Mouse (Mus musculus) testis, adult 10 weeks (tissue): ENCODE measurements around the gene Defa34. TPM values are rescaled to one million over a fixed set of nuclear protein-coding genes. Genes with fewer than 3 reads are reported as not detected.

Experiments
- polyA plus RNA-seq: library from polyadenylated mRNA; stranded (reverse); fragments of 350-450 nt; fragmentation: Illumina TruSeq; extraction: RNeasy Lipid Tissue Mini Kit (QIAGEN cat#74804); gene quantifications from one replicate; pipeline ENCODE4 v1.2.3, GENCODE M21; 2014; ENCODE audit warnings: low read depth, low replicate concordance

Defa34 gene
- polyA plus RNA-seq: not detected

DNA sequence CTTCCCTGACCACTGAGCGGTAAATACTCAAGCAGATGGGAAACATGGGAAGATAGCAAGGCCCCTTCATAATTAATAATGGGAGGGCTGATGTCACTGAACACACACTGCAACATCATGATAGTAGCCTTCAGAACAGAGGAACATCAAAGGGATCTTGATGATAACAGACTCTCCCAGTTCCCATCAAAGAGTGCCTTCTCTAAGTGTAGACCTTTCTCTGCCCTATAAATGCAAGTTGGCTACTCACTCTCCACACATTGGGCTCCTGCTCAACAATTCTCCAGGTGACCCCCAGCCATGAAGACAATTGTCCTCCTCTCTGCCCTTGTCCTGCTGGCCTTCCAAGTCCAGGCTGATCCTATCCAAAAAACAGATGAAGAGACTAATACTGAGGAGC is at the start of gene Defa34:
Gene Defa34 (plus strand): TSS at position 301 of the 400 bp plus-strand sequence.

DNA sequence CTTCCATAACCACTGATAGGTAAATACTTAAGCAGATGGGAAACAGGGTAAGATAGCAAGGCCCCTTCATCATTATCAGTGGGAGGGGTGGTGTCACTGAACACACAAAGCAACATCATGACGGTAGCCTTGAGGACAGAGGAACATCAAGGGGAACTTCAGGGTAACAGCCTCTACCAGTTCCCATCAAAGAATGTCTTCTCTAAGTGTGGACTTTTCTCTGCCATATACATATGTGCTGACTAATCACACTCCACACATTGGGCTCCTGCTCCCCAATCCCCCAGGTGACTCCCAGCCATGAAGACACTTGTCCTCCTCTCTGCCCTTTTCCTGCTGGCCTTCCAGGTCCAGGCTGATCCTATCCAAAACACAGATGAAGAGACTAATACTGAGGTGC is 47.7 kb upstream of the Defa34 start, which contains the start of gene Defa26:
Gene Defa26 (plus strand): TSS at position 301 of the 400 bp plus-strand sequence.

DNA sequence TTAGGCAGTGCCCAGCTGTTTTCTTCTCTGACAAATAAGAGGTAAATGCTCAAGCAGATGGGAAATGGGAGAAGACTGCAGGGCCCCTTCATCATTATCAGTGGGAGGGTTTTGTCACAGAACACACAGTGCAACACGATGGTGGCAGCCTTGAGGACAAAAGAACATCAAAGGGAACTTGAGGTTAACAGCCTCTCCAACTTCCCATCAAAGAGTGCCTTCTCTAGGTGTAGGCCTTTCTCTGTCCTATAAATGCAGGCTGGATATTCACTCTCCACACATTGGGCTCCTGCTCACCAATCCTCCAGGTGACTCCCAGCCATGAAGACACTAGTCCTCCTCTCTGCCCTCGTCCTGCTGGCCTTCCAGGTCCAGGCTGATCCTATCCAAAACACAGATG is 10.1 kb upstream of the Defa34 start, which contains the start of gene Defa17:
Gene Defa17 (plus strand): TSS at position 301 of the 400 bp plus-strand sequence.

DNA sequence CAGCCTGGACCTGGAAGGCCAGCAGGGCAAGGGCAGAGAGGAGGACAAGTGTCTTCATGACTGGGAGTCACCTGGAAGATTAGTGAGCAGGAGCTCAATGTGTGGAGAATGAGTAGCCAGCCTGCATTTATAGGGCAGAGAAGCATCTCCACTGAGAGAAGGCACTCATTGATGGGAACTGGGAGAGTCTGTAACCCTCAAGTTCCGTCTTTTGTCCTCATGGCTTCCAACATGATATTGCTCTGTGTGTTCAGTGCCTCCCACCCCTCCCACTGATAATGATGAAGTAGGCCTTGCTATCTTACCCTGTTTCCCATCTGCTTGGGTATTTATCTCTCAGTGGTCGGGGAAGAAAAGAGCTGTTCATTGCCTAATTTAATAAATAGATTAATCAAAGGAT is 37.9 kb downstream of the Defa34 start, which contains the start of gene AY761184:
Gene AY761184 (minus strand): TSS at position 101 of the 400 bp plus-strand sequence.

Other genes starting within 250 kb of the Defa34 start
- not detected for gene Defa36, start 238.4 kb upstream of the Defa34 start, polyA plus RNA-seq
- gene Gm7849, start 209.2 kb upstream of the Defa34 start, polyA plus RNA-seq: not detected
- gene Defa20, start 156.5 kb upstream of the Defa34 start, polyA plus RNA-seq: not detected
- gene Defa32, start 136.8 kb upstream of the Defa34 start, polyA plus RNA-seq: not detected
- gene Defa37, start 100.4 kb upstream of the Defa34 start, polyA plus RNA-seq: not detected
- gene Defa28, start 82.8 kb upstream of the Defa34 start, polyA plus RNA-seq: not detected
- gene Gm7861, start 71.3 kb upstream of the Defa34 start, polyA plus RNA-seq: not detected
- gene Defa26, start 47.6 kb upstream of the Defa34 start, polyA plus RNA-seq: not detected
- gene Defa17, start 10.0 kb upstream of the Defa34 start, polyA plus RNA-seq: 0.85 TPM
- gene AY761184, start 37.8 kb downstream of the Defa34 start, polyA plus RNA-seq: not detected
- gene Defa24, start 68.7 kb downstream of the Defa34 start, polyA plus RNA-seq: not detected
- not detected for gene Defb50, start 157.7 kb downstream of the Defa34 start, polyA plus RNA-seq
- not detected for gene Defb2, start 174.1 kb downstream of the Defa34 start, polyA plus RNA-seq
- not detected for gene Defb10, start 193.1 kb downstream of the Defa34 start, polyA plus RNA-seq
- gene Defb9, start 219.6 kb downstream of the Defa34 start, polyA plus RNA-seq: not detected
- 11.2 TPM for gene Defb11, start 240.6 kb downstream of the Defa34 start, polyA plus RNA-seq